Mouse (Mus musculus) layer of hippocampus, adult 9-10 months (tissue): ENCODE results near the gene Ltn1.

Source experiments
- DNase-seq: peaks from one replicate; pipeline ENCODE4 v3.0.0; 2022; ENCODE audit warnings: low spot score

Gene Ltn1

GRCm38 (mm10) chr16:87387444-87387977 is 44.9 kb downstream of the Ltn1 start:
- no peak for DNase-seq

- DNase-seq = no peak
These were observed 48.0 kb downstream of the Ltn1 start for GRCm38 (mm10) chr16:87384366-87384765.

GRCm38 (mm10) chr16:87382996-87383395 is 49.4 kb downstream of the Ltn1 start:
- no peak for DNase-seq

- DNase-seq = no peak
These were observed 66.0 kb downstream of the Ltn1 start for GRCm38 (mm10) chr16:87366445-87366844.

GRCm38 (mm10) chr16:87366035-87366434 is 66.4 kb downstream of the Ltn1 start:
- DNase-seq = no peak

- no peak for DNase-seq
These were observed 68.2 kb downstream of the Ltn1 start for GRCm38 (mm10) chr16:87364231-87364630.

GRCm38 (mm10) chr16:87360096-87360495 is 72.3 kb downstream of the Ltn1 start:
- no peak for DNase-seq

- no peak for DNase-seq
These were observed 77.7 kb downstream of the Ltn1 start for GRCm38 (mm10) chr16:87354748-87355147.

- DNase-seq = peak; percentile 87
These were observed 78.3 kb downstream of the Ltn1 start, which contains the start of gene N6amt1 for GRCm38 (mm10) chr16:87354075-87354583. N6amt1 (plus strand) TSS chr16:87354185.

GRCm38 (mm10) chr16:87353605-87354004 is 78.8 kb downstream of the Ltn1 start:
- DNase-seq = no peak

- no peak for DNase-seq
These were observed 80.9 kb downstream of the Ltn1 start for GRCm38 (mm10) chr16:87351386-87352105.

GRCm38 (mm10) chr16:87348133-87348532 is 84.3 kb downstream of the Ltn1 start:
- DNase-seq = no peak

GRCm38 (mm10) chr16:87341043-87341572 is 91.3 kb downstream of the Ltn1 start:
- no peak for DNase-seq

- DNase-seq = no peak
These were observed 97.7 kb downstream of the Ltn1 start for GRCm38 (mm10) chr16:87334756-87335155.

GRCm38 (mm10) chr16:87329986-87330385 is 102.4 kb downstream of the Ltn1 start:
- DNase-seq = no peak
